Mouse (Mus musculus) thymus, adult 2 months (tissue): ENCODE measurements at regions not wholly inside any gene's neighbourhood (a gene's known extent, or its start where the extent isn't known, plus 50 kb on each side); places are given as distances from the start of the nearest gene placed in this dataset.

Source experiments
- DNase-seq: peaks from one replicate; pipeline ENCODE4 v3.0.0; 2021
- H3K27ac ChIP-seq: fragments of 200-500 bp; 2 replicates; pipeline ENCODE4 v1.5.1; 2012; ENCODE audit warnings: low read length, control low read depth; ENCODE audit not compliant: control insufficient read depth, insufficient read depth
- H3K27me3 ChIP-seq: fragments of 200-500 bp; 2 replicates; pipeline ENCODE4 v1.6.1; 2012; ENCODE audit warnings: mild to moderate bottlenecking, low read length, moderate library complexity, mixed read lengths; ENCODE audit not compliant: control insufficient read depth, insufficient read depth
- H3K36me3 ChIP-seq: fragments of 200-500 bp; 2 replicates; pipeline ENCODE4 v1.6.1; 2012; ENCODE audit warnings: mild to moderate bottlenecking, low read length, moderate library complexity; ENCODE audit not compliant: control insufficient read depth, insufficient read depth
- H3K4me1 ChIP-seq: fragments of 200-500 bp; replicated peaks from 2 replicates; pipeline ENCODE4 v1.6.1; 2012; ENCODE audit warnings: low read length; ENCODE audit not compliant: control insufficient read depth, insufficient read depth
- H3K4me3 ChIP-seq: fragments of 200-500 bp; 2 replicates; pipeline ENCODE4 v1.5.1; 2012; ENCODE audit warnings: mild to moderate bottlenecking, low read length, control low read depth, moderate library complexity; ENCODE audit not compliant: control insufficient read depth, insufficient read depth
- CTCF ChIP-seq: fragments of 200-500 bp; IDR thresholded peaks from 2 replicates; pipeline ENCODE4 v1.5.1; 2012; ENCODE audit warnings: mild to moderate bottlenecking, control low read depth, low read length, moderate library complexity, borderline replicate concordance; ENCODE audit not compliant: control insufficient read depth, poor library complexity, insufficient read depth; ENCODE audit errors: extremely low read depth
- POLR2A ChIP-seq: fragments of 200-500 bp; IDR thresholded peaks from 2 replicates; pipeline ENCODE4 v1.6.1; 2012; ENCODE audit warnings: mild to moderate bottlenecking, low read length, control low read depth, moderate library complexity; ENCODE audit not compliant: control insufficient read depth, poor library complexity, insufficient read depth; ENCODE audit errors: extremely low read depth
- WGBS: fragments of 180-500 bp; shearing (Covaris S2); methylation state at CpG from one replicate; pipeline ENCODE4 v1.1.7; 2018; 5-methylcytosine and 5-hydroxymethylcytosine counted together

DNA sequence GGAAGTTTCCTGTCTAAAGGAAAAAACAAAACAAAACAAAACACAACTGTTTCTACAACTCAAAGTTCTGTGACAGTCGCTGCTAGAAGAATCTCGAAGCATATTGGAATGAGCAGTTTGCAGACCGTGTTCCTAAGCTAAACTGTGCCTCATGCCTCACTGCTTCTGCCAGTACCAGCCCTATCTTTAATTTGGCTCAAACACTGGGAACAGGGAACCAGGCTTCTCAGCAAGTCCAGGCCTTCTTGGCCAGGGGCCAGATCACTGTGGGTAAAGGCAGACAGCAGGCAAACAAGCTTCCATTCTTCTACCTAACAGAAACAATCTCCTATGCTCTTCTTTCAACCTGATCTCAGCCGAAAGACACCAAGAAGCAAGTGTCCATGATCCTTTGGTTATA lies 56.5 kb downstream of the Tmsb4x start:
- Histone ChIP-seq H3K27me3 (no peaks in the 10 kb centered on the region), H3K27ac (no peak overlapping the region), H3K4me3 (no peak overlapping the region), H3K4me1 (peaks cover 8% of the 10 kb centered on the region), H3K36me3 (no peaks in the 10 kb centered on the region)
- DNase-seq, result no peak
- TF ChIP-seq CTCF (no peak), POLR2A (no peak)
- 92% methylated on average over 4 of the region's 4 CpGs for WGBS

DNA sequence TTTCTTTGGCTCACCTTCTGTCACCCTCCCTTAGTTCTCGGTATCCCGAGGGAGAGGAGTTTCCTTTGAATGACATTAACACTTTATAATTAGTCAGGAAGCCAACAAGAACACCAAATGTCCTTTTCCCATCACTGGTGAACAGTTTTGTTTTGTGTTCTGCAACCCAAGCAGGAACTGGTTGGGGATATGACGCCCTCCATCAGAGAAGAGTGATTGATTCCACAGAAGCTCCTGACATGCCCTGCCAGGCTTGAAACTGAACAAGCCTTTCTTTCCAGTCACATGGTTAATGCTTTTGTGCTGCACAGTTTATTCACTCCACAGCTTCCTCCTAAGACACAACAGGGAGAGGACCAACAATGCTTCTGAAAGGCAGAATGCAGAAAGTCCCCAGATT lies 57.8 kb downstream of the Tmsb4x start:
- Histone ChIP-seq H3K27ac (no peak overlapping the region; the same call in 1 of the 2 replicates), H3K27me3 (no peaks in the 10 kb centered on the region), H3K4me1 (peaks cover 8% of the 10 kb centered on the region), H3K36me3 (no peaks in the 10 kb centered on the region), H3K4me3 (no peak overlapping the region)
- 98% methylated on average over 3 of the region's 3 CpGs for WGBS
- no peak for DNase-seq
- no peak for TF ChIP-seq POLR2A
- no peak for TF ChIP-seq CTCF

DNA sequence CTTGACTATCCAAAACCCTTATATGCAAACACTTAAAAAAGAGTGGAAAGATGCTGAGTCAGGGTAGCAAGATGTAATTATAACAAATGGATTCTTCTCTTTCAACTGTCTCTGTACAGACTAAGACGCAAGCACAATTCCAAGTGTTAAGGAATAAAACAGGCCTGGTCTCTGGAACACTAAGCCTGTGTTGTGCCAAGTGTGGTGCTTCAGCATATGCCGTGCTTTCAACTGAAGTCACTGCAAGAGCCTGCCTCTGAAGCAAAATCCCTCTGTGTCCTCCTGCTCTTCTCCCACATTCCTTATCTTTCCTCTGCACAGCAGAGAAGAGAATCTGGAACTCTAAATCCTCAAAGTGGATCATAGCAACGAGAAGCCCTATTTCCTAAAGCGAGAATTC lies 59.7 kb downstream of the Tmsb4x start:
- H3K27ac ChIP-seq, result no peak overlapping the region
- no peak for DNase-seq
- WGBS, result 94% methylated on average over 4 of the region's 4 CpGs
- H3K36me3 ChIP-seq, result no peaks in the 10 kb centered on the region
- TF ChIP-seq POLR2A (no peak), CTCF (no peak)
- H3K4me1 ChIP-seq, result peaks cover 16% of the 10 kb centered on the region
- H3K4me3 ChIP-seq, result no peak overlapping the region
- no peaks in the 10 kb centered on the region for H3K27me3 ChIP-seq

DNA sequence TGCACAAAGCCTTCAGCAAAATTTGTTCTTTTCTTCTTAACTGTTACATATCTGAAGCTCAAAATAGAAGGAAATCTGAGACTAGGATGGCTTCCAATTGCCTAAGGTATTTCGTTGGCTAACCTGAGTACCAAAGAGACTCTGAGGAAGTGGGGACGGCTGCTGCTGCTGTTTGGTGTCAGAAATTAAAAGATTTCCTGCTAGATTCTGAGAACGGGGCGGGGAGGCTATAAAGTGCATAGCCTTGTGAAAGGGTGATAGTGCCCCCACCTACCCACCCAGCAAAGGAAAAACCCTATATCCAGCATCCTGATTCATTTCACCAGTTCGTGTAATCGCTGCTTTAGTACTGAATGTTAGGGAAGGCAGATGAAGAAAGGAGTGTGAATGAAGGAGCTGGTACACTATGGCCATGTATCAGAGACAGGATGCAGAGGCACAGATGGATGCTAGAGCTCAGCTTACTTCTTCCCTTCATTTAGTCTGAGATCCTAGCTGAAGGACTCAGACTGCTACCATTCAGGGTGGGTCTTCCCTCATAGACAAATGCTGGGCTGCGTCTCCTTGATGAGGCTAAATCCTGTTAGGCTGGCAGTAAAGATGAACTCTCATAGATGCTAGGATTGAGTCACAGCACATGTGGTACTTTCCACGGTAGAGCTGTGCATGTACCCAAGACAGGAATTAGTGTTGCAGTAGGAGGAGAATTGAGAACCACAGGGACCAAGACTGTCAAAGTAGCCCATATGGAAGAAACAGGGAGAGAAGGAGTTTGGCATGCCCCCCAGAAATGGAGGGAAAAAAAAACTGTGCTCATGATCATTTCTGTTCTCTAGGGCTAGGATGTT lies 62.4 kb downstream of the Tmsb4x start:
- no peak overlapping the region for H3K4me3 ChIP-seq
- no peak for TF ChIP-seq CTCF
- TF ChIP-seq POLR2A, result no peak
- DNase-seq, result peak; percentile 21
- peaks cover 8% of the 10 kb centered on the region for H3K4me1 ChIP-seq
- WGBS, result 19% methylated on average over 8 of the region's 8 CpGs
- no peaks in the 10 kb centered on the region for H3K36me3 ChIP-seq
- H3K27ac ChIP-seq, result 0 out of 2 replicates have a peak overlapping the region, but pooled peaks have one; percentile 37
- no peaks in the 10 kb centered on the region for H3K27me3 ChIP-seq

DNA sequence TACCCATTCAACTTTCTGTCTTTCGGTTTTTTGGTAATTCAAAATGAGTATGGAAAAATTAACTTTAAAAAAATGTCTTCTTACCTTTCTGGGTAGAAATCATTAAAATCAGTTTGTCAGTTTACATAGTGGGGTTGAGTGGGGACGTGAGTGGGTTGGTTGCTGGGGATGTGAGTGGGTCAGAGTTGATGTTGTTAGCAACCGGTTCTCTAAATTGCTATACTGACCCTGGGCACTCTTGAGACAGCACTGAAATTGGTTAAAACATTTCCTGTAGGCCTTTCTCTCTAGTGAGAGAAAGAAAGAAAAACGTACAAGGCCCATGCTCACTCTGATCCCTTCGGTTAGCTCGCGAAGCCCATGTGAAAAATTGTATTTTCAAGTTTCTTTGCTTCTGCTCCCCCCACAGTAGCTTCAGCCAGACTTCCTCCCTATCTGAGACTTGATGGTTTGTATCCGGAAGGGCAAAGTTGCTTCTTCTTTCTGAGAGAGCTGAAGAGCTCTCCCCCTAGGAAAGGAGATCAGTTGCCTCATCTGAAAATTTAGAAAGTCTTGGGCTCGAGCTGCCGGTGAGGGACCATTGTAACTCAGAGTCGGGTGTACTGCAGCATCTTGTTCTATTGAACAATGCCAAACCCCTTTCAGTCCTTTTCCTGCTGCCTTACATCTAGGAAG lies 63.5 kb downstream of the Tmsb4x start:
- Histone ChIP-seq H3K4me3 (no peak overlapping the region), H3K4me1 (peaks cover 8% of the 10 kb centered on the region), H3K27ac (peak overlapping the region; percentile 79), H3K27me3 (no peaks in the 10 kb centered on the region), H3K36me3 (no peaks in the 10 kb centered on the region)
- WGBS, result 28% methylated on average over 11 of the region's 11 CpGs
- peak; percentile 3 for DNase-seq
- no peak for TF ChIP-seq CTCF
- TF ChIP-seq POLR2A, result no peak

DNA sequence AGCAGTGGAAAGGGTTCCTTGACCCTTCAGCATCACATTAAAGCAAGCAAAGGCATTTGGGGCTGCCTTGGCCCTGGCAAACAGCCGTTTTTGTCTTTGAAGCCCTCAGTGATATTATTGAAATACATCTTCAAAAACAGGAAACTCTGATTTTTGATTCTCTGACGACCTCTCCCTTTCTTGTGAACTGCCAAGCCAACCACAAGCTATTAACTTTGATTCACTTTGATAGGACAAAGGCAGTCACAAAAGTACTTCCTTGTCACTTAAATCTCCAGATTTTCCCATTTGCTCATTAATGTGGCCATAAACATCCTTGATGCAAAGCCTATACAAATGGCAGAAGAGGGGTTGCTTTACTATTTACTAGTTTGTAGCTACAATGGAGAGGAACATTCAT lies 70.0 kb downstream of the Tmsb4x start:
- no peak for DNase-seq
- Histone ChIP-seq H3K27me3 (no peaks in the 10 kb centered on the region), H3K27ac (no peak overlapping the region), H3K4me3 (no peak overlapping the region), H3K36me3 (no peaks in the 10 kb centered on the region), H3K4me1 (no peaks in the 10 kb centered on the region)
- no peak for TF ChIP-seq POLR2A
- no peak for TF ChIP-seq CTCF
- 8% methylated on average over 2 of the region's 2 CpGs for WGBS
